Mouse (Mus musculus) left cerebral cortex, adult 8-10 months (tissue): Measurements from ENCODE around the gene Fam178b. TPM values are rescaled to one million over a fixed set of nuclear protein-coding genes. Genes with fewer than 3 reads are reported as not detected.
"Not testable (repeated sequence)": the region's sequence is repeated elsewhere in the genome, so short reads cannot be mapped to it uniquely, and the experiment has no call there.

Experiments used
- DNase-seq, 2 experiments: peaks; one replicate each; pipeline ENCODE4 v3.0.0; 2022; ENCODE audit warnings: low spot score in 2 of 2
- total RNA-seq, 4 experiments: library from RNA; stranded (reverse); gene quantifications; 2 replicates each; pipeline ENCODE4 v1.2.4; 2022

Gene Fam178b
- total RNA-seq, 4 experiments from 2014 or later: 0.57 TPM; not detected in 3

GRCm38 (mm10) chr1:36547981-36548598 lies 134.9 kb downstream of the Fam178b start:
- DNase-seq: no peak

GRCm38 (mm10) chr1:36546888-36547471 lies 136.0 kb downstream of the Fam178b start, which contains the start of gene Ankrd39:
Gene Ankrd39, minus strand, starts transcription at chr1:36547445.
- DNase-seq: peak; percentile 90 to 98

GRCm38 (mm10) chr1:36545845-36546600 lies 137.0 kb downstream of the Fam178b start:
- no peak for DNase-seq

- DNase-seq: no peak
Measured at GRCm38 (mm10) chr1:36545382-36545781, 137.6 kb downstream of the Fam178b start.

DNA sequence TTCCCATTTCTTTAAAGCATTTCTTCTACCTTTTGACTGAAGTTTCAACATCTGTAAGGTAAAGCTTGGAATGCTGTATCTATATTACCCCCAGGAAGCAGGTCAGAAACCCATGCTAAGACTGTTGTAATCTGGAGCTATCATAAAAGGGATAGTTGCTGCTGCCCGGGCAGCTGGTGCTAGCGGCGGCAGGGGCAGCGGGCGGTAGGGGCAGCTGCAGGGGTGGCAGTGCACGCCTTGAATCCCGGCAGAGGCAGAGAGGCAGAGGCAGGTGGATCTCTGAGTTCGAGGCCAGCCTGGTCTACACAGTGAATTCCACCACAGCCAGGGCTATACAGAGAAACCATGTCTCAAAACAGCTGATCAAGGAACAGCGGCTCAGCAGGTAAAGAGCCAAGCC lies 140.1 kb downstream of the Fam178b start:
- no peak for DNase-seq

DNA sequence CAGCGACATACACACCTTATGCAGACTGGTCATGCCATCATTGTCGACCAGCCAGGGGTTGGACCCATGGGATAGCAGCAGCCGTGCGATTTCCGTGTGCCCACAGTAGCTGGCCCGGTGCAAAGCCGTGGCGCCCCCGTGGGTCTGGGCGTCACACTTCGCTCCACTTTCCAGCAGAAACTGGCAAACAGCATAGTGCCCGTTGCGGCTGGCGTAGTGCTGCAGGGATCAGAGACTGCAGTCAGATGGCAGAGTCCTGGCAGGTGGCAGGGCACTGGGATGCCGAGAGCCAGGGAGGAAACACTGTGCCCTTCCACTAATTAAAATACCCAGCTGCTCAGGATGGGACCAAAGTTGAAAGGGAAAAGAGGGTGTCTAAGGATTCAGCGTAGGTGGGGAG lies 141.1 kb downstream of the Fam178b start:
- no peak for DNase-seq

- DNase-seq: no peak
Measured at GRCm38 (mm10) chr1:36540807-36541206, 142.2 kb downstream of the Fam178b start.

- DNase-seq: no peak
Measured at GRCm38 (mm10) chr1:36540132-36540531, 142.9 kb downstream of the Fam178b start.

GRCm38 (mm10) chr1:36539186-36539585 lies 143.8 kb downstream of the Fam178b start, which contains the start of gene Gm42417:
Gene Gm42417, minus strand, starts transcription at chr1:36539429.
- no peak for DNase-seq

DNA sequence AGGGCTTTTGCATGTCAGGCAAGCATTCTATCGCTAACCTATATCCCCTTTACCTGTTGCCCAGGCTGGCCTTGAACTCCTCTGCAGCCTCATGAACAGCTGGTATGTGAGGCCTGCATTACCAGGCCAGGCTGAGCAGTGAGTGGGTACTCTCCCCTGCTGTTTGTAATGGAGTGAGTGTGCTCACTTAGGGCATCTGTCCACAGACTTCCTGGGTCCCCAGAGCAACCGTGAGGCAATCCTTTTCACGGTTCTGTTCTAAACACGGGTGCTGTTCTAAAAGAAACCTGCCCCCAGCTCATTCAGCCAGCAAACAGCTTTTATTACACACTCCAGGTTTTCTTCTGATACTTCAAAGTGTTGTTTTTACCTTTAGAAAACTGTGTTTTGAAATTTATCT lies 144.3 kb downstream of the Fam178b start:
- no peak for DNase-seq

DNA sequence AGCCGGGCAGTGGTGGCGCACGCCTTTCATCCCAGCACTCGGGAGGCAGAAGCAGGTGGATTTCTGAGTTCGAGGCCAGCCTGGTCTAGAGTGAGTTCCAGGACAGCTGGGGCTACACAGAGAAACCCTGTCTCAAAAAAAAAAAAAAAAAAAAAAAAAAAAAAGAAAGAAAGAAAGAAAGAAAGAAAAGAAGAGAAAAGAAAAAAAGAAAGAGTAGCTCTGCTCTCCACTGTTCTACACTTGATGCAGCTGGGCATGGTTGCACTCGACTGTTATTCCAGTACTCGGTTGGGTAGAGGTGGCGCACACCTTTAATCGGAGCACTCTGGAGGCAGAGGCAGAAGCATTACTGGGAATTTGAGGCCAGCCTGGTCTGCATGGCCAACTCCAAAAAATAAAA lies 146.2 kb downstream of the Fam178b start, which contains the start of gene Ankrd23:
Ankrd23 (minus strand) TSS at position 101 of the 400 bp plus-strand sequence.
- not testable (repeated sequence) for DNase-seq

- DNase-seq: no peak
Measured at GRCm38 (mm10) chr1:36536397-36536728, 146.6 kb downstream of the Fam178b start.

DNA sequence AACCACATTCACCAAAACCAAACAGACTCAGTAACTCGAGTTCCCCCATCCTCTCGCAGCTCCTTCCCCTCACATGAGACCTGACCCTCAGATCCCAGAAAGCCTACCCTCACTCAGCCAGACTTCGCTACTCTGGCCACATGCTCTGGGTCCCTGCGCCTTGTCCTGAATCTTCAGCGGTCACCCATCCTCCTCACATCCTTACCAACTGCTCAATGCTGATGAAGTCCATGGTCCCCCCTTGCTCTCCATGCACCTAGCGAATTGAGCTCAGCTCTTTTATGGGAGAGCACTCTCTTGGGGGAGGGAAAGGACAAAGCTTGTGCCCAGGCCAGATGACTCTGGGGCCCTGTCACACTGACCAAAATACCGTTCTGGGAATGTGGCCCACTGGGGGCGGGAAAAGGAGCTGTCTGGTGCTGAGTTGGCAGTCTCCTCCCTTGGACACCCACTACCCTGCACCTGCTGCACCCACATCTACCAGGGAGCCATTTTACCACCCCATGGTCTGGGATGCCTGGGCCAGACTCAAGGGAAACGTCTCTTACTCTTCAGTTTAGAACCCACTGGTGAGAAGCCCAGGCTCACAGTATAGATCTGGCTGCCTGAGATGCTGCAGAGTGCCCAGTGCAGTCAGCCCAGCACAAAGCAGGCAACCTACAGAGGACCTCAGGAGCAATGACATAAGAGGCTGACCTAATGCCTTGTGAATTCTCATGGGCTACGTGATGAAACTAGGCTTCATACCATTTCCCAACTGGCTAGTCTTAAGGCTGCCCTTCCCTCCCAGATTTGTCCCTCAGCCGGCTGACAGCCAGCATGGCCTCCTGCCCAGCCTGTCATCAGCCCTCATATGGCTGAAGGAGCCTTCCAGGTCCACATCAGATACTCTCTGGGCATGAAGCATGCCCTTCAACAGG lies 147.2 kb downstream of the Fam178b start:
- no peak for DNase-seq

GRCm38 (mm10) chr1:36534595-36535058 lies 148.4 kb downstream of the Fam178b start:
- DNase-seq: no peak

DNA sequence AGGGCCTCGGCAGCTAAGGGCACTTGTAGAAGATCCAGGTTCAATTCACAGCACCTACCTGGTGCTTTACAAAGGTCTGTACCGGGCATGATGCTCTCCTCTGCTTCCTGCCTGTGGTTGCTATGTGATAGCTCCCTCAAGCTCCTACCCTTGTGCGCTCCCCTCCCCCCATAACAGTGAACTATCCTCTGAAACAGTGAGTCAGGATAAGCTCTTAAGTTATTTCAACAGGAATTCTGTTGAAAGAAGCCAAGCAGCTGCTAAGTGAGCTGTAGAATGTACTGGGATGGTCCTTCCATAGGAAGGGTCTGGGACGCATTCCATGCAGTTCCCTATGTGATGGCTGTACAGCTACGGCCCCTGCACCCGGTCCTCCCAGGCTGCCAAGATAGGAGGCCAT lies 149.4 kb downstream of the Fam178b start:
- no peak for DNase-seq

DNA sequence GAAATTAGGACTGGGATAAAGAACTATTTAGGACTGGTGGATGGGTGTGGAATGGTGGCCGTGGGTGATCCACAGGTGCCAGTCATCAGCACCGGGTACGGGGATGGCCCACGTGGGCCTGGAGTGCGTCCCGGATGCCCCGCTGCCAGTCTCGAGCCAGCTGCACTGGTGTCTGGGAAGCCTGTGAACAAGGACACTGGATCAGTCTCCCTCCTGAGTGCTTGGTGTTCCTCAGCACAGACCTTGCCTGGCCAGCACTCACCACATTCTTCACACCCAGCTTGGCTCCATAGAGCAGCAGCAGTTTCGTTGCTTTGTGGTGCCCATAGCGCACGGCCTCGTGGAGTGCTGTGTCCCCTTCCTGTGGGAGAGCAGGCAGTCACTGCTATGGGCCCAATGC lies 151.5 kb downstream of the Fam178b start:
- no peak for DNase-seq

DNA sequence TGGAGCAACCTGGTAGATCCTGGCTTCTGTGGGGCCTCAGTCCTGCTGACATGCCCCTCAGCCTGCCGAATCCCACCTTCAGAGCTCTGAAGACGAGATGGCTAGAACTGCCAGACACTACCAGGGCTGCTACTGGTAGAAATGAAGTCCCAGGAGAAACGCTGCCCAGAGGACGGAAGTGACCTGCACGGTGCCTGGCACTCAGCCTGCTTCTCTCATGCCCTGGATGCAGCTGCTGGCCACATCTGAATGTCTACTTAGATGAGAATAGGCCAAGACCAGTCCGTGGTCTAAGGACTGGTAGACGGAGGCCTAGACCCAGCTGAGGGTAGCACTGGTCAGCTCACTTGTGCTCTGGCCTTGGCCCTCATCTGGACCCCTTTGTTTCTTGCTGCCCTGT lies 152.0 kb downstream of the Fam178b start:
- DNase-seq: no peak

- DNase-seq: no peak
Measured at GRCm38 (mm10) chr1:36530485-36530884, 152.5 kb downstream of the Fam178b start.

DNA sequence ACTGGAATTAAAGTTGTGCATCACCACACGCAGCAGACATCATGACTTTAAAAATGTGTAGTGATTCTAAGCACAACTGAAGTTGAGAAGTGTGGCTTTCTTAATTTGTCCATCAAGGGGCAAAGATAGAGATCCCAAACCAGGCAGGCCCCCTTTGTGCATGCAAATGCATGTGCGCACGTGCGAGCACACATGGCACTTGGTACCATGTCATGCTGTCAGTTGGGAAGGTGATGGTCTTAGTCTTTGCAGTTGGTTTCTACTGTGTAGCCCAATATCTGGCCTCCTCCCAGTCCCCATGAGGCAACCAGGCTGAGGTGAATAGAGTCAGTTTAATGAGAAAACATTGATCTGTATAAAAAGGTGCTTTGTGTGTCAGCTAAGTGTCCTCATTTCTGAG lies 153.1 kb downstream of the Fam178b start:
- no peak for DNase-seq

DNA sequence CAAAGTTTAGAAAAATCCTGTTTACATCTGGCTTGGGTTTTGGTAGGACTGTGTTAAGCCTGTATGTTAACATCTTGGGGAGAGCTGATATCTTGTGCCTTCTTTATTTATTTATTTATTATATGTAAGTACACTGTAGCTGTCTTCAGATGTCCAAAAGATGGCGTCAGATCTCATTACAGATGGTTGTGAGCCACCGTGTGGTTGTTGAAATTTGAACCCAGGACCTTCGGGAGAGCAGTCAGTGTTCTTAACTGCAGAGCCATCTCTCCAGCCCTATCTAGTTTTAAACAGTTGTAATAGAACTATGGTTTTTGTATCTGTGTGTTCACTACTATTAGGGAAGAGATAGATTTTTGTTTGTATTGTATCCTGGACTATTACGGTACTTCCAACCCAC lies 153.7 kb downstream of the Fam178b start:
- no peak for DNase-seq

DNA sequence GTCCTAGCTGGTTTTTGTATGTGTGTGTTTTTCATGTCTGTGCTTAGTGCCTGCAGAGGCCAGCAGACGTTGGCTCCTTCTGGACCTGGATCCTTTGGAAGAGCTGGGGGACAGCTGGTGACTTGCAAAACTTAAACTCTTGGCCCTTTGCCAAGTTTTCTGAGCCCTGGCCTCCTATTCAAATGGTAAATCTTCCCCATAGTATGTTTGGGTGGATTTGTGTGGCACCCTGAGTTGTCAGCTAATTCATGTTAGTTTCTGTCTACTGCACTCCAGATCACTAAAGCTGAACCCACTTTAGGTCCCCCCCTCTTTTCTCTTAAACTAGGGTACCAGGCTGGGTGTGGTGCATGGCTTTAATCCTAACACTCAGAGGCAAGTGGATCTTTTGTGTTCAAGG lies 154.6 kb downstream of the Fam178b start:
- no peak for DNase-seq
